Mouse (Mus musculus) limb, embryonic 14.5 days (tissue): ENCODE measurements around the gene Icam1. TPM values are rescaled to one million over a fixed set of nuclear protein-coding genes. Genes with fewer than 3 reads are reported as not detected.

Experiments
- ATAC-seq: fragments of 200-750 bp; cut with Nextera tagmentation; 2 replicates; pipeline ENCODE4 v1.8.0; 2017; ENCODE audit warnings: low read depth, moderate number of reproducible peaks, moderate TSS enrichment; ENCODE audit not compliant: low FRiP score
- DNase-seq: peaks from one replicate; pipeline ENCODE4 v3.0.0-alpha.2; 2015; ENCODE audit warnings: low spot score
- H3K27ac ChIP-seq: fragments of 300-500 bp; sonication (generic); replicated peaks from 2 replicates; pipeline ENCODE4 v1.5.1; 2014; ENCODE audit warnings: low read depth, mild to moderate bottlenecking, low read length, moderate library complexity, mixed read lengths
- H3K27me3 ChIP-seq: fragments of 300-500 bp; sonication (generic); 2 replicates; pipeline ENCODE4 v1.6.1; 2014; ENCODE audit warnings: low read length, mixed read lengths; ENCODE audit not compliant: control insufficient read depth, insufficient read depth
- H3K36me3 ChIP-seq: fragments of 300-500 bp; sonication (generic); 2 replicates; pipeline ENCODE4 v1.6.1; 2014; ENCODE audit warnings: mild to moderate bottlenecking, low read length, moderate library complexity, mixed read lengths; ENCODE audit not compliant: control insufficient read depth, insufficient read depth
- H3K4me1 ChIP-seq: fragments of 300-500 bp; sonication (generic); 2 replicates; pipeline ENCODE4 v1.6.1; 2014; ENCODE audit warnings: antibody characterized with exemption, low read length, mixed read lengths; ENCODE audit not compliant: control insufficient read depth, insufficient read depth
- H3K4me2 ChIP-seq: fragments of 300-500 bp; sonication (generic); replicated peaks from 2 replicates; pipeline ENCODE4 v1.6.1; 2014; ENCODE audit warnings: low read depth, mild to moderate bottlenecking, low read length, moderate library complexity; ENCODE audit not compliant: severe bottlenecking
- H3K4me3 ChIP-seq: fragments of 300-500 bp; sonication (generic); replicated peaks from 2 replicates; pipeline ENCODE4 v1.5.1; 2014; ENCODE audit warnings: low read length
- H3K9ac ChIP-seq: fragments of 300-500 bp; sonication (generic); 2 replicates; pipeline ENCODE4 v1.6.1; 2014; ENCODE audit warnings: mild to moderate bottlenecking, low read depth, low read length, moderate library complexity; ENCODE audit not compliant: severe bottlenecking
- H3K9me3 ChIP-seq: fragments of 300-500 bp; sonication (generic); 2 replicates; pipeline ENCODE4 v1.6.1; 2016; ENCODE audit warnings: low read length; ENCODE audit not compliant: control insufficient read depth
- POLR2A ChIP-seq: fragments of 200-500 bp; IDR thresholded peaks from 2 replicates; pipeline ENCODE4 v1.8.0; 2012; ENCODE audit warnings: inconsistent platforms, mild to moderate bottlenecking, moderate library complexity, borderline replicate concordance; ENCODE audit not compliant: insufficient read depth, insufficient read length; ENCODE audit errors: extremely low read depth
- WGBS: fragments of 180-500 bp; shearing (Covaris S2); extraction: QIAGEN DNeasy Blood & Tissue Kit; methylation state at CpG from one replicate; pipeline ENCODE4 v1.1.7; 2014; 5-methylcytosine and 5-hydroxymethylcytosine counted together
- polyA plus RNA-seq, 2 experiments: library from polyadenylated mRNA; depleted of rRNA in 1 of 2; stranded (reverse) in 1 of 2; unstranded in 1 of 2; fragments of >200 nt; fragmentation: Nextera tagmentation in 1 of 2; extraction: Ambion mirVana in 1 of 2; gene quantifications; 2 replicates each; pipeline versions ENCODE4 v1.2.1 to v1.2.3; 2012 to 2014

The Icam1 gene
- polyA plus RNA-seq, 2 experiments: 15.5 to 18.3 TPM

GRCm38 (mm10) chr9:21016331-21017176 lies 769 bp downstream of the Icam1 start:
- peak overlapping the region; percentile 65 for H3K4me2 ChIP-seq
- H3K4me3 ChIP-seq: peak overlapping the region; percentile 41
- no peaks in the 10 kb centered on the region for H3K36me3 ChIP-seq
- TF ChIP-seq POLR2A: no peak
- H3K4me1 ChIP-seq: 0 out of 2 replicates have a peak, but pooled peaks cover 8% of the 10 kb centered on the region
- peaks cover 33% of the 10 kb centered on the region for H3K27me3 ChIP-seq
- no peak overlapping the region for H3K27ac ChIP-seq
- peak overlapping the region; percentile 48; the same call in 1 of the 2 replicates for H3K9ac ChIP-seq
- no peaks in the 10 kb centered on the region for H3K9me3 ChIP-seq
- DNase-seq: no peak
- 4% methylated on average over 17 of the region's 17 CpGs for WGBS
- no peak for ATAC-seq

- Histone ChIP-seq H3K9me3 (no peaks in the 10 kb centered on the region), H3K4me3 (peak overlapping the region; percentile 41), H3K4me2 (peak overlapping the region; percentile 25), H3K36me3 (no peaks in the 10 kb centered on the region), H3K4me1 (0 out of 2 replicates have a peak, but pooled peaks cover 8% of the 10 kb centered on the region), H3K9ac (no peak overlapping the region), H3K27ac (no peak overlapping the region), H3K27me3 (peaks cover 33% of the 10 kb centered on the region)
- no peak for TF ChIP-seq POLR2A
- WGBS: 31% methylated on average over 4 of the region's 4 CpGs
- no peak for DNase-seq
- no peak for ATAC-seq
Measured at GRCm38 (mm10) chr9:21017177-21017575, 1.4 kb downstream of the Icam1 start.

GRCm38 (mm10) chr9:21018600-21018999 lies 2.8 kb downstream of the Icam1 start:
- Histone ChIP-seq H3K36me3 (no peaks in the 10 kb centered on the region), H3K27ac (no peak overlapping the region), H3K4me1 (0 out of 2 replicates have a peak, but pooled peaks cover 8% of the 10 kb centered on the region), H3K27me3 (peaks cover 33% of the 10 kb centered on the region), H3K4me3 (no peak overlapping the region), H3K9ac (no peak overlapping the region), H3K9me3 (no peaks in the 10 kb centered on the region), H3K4me2 (no peak overlapping the region)
- no peak for ATAC-seq
- WGBS: 90% methylated on average over 2 of the region's 2 CpGs
- DNase-seq: no peak
- TF ChIP-seq POLR2A: no peak

GRCm38 (mm10) chr9:21021363-21021762 lies 5.6 kb downstream of the Icam1 start:
- Histone ChIP-seq H3K4me2 (no peak overlapping the region), H3K27me3 (peaks cover 14% of the 10 kb centered on the region; the same call in 1 of the 2 replicates), H3K36me3 (no peaks in the 10 kb centered on the region), H3K9me3 (no peaks in the 10 kb centered on the region), H3K4me1 (no peaks in the 10 kb centered on the region), H3K4me3 (no peak overlapping the region), H3K27ac (no peak overlapping the region), H3K9ac (no peak overlapping the region)
- no peak for ATAC-seq
- 83% methylated on average over 3 of the region's 3 CpGs for WGBS
- TF ChIP-seq POLR2A: no peak
- no peak for DNase-seq

- H3K4me1 ChIP-seq: no peaks in the 10 kb centered on the region
- H3K27me3 ChIP-seq: peaks cover 4% of the 10 kb centered on the region; the same call in 1 of the 2 replicates
- WGBS: 52% methylated on average over 6 of the region's 6 CpGs
- DNase-seq: no peak
- H3K9me3 ChIP-seq: no peaks in the 10 kb centered on the region
- no peaks in the 10 kb centered on the region for H3K36me3 ChIP-seq
- no peak for TF ChIP-seq POLR2A
- ATAC-seq: no peak
- H3K9ac ChIP-seq: no peak overlapping the region
- H3K4me3 ChIP-seq: no peak overlapping the region
- no peak overlapping the region for H3K4me2 ChIP-seq
- H3K27ac ChIP-seq: no peak overlapping the region
Measured at GRCm38 (mm10) chr9:21022288-21022687, 6.5 kb downstream of the Icam1 start.
